Mouse (Mus musculus) neutrophil, adult 5-6 weeks (primary cell): Measurements from ENCODE around the gene Nptn. TPM values are rescaled to one million over a fixed set of nuclear protein-coding genes. Genes with fewer than 3 reads are reported as not detected.
"Not testable (repeated sequence)": the region's sequence is repeated elsewhere in the genome, so short reads cannot be mapped to it uniquely, and the experiment has no call there.

Experiments
- ATAC-seq: fragments of 151-379, 151-347 bp; 2 replicates; pipeline ENCODE4 v1.8.0; 2017; ENCODE audit warnings: mild to moderate bottlenecking, moderate TSS enrichment; ENCODE audit not compliant: insufficient number of reproducible peaks, poor library complexity, low FRiP score, severe bottlenecking; ENCODE audit errors: extremely low read depth
- total RNA-seq: library from RNA; stranded (forward); fragments of 200-1000 nt; gene quantifications from 2 replicates; pipeline ENCODE4 v1.2.3, GENCODE M21; 2017

The Nptn gene
- total RNA-seq, 1 experiment from 2014 or later = 182 TPM

- no peak for ATAC-seq
Observed at GRCm38 (mm10) chr9:58557457-58558455, 24.3 kb upstream of the Nptn start.

- ATAC-seq = no peak
Observed at GRCm38 (mm10) chr9:58560211-58560610, 21.8 kb upstream of the Nptn start.

DNA sequence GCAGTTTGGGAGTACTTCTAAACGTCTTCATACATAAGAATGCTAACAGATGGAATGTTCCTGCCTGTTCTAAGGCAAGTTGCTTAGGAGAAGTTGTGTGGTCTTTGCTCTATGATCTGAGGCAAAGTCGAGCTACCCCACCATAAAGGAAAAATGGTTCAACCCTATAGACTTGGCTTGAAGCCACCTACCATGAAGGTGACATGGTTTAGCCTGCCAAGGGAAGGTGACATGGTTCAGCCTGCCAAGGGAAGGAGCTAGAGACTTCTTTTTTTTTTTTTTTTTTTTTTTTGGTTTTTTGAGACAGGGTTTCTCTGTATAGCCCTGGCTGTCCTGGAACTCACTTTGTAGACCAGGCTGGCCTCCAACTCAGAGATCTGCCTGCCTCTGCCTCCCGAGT is 16.1 kb upstream of the Nptn start:
- not testable (repeated sequence) for ATAC-seq

DNA sequence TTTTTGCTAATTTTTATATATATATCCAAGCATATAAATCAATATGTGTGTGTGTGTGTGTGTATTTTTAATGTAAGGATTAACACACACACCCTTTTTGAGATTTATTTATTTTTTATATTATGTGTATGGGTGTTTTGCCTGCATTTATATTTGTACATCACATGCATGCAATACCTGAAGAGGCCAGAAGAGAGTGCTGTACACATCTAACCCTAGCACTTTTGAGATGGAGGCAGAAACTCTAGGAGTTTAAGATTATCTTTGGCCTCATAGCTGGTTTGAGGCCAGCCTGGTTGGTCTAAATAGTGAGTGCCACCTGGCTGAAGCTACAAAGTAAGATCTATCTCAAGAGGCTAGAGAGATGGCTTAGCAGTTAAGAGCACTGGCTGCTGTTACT is 14.4 kb upstream of the Nptn start:
- ATAC-seq = peak; percentile 71; the same call in 1 of the 2 replicates

- ATAC-seq = no peak
Observed at GRCm38 (mm10) chr9:58571001-58571400, 11.0 kb upstream of the Nptn start.

GRCm38 (mm10) chr9:58578669-58579068 is 3.4 kb upstream of the Nptn start:
- ATAC-seq = no peak

DNA sequence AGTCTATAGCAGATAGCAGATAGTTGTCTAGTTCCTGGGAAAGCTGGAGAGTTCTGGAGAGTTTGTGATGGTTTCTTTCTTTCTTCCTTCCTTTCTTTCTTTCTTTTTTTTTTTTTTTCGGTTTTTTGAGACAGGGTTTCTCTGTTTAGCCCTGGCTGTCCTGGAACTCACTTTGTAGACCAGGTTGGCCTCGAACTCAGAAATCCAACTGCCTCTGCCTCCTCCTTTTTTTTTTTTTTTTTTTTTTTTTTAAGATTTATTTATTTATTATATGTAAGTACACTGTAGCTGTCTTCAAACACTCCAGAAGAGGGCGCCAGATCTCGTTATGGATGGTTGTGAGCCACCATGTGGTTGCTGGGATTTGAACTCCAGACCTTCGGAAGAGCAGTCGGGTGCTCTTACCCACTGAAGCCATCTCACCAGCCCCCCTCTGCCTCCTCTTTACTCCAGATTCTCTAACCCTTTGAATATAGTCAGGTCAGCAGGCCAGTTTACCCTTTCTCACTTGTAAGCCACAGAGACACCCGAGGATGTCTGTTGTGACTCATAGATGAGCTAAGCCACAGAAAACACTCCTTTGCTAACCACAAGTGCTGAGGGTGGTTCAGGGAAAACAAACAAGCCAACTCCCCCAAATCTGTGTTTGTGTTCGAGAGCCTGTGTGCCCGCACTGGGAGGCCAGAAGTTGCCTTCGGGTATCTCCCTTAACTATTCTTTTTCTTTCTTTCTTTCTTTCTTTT is 1.4 kb upstream of the Nptn start:
- not testable (repeated sequence) for ATAC-seq

- ATAC-seq = no peak
Observed at GRCm38 (mm10) chr9:58581283-58581930, 633 bp upstream of the Nptn start.

DNA sequence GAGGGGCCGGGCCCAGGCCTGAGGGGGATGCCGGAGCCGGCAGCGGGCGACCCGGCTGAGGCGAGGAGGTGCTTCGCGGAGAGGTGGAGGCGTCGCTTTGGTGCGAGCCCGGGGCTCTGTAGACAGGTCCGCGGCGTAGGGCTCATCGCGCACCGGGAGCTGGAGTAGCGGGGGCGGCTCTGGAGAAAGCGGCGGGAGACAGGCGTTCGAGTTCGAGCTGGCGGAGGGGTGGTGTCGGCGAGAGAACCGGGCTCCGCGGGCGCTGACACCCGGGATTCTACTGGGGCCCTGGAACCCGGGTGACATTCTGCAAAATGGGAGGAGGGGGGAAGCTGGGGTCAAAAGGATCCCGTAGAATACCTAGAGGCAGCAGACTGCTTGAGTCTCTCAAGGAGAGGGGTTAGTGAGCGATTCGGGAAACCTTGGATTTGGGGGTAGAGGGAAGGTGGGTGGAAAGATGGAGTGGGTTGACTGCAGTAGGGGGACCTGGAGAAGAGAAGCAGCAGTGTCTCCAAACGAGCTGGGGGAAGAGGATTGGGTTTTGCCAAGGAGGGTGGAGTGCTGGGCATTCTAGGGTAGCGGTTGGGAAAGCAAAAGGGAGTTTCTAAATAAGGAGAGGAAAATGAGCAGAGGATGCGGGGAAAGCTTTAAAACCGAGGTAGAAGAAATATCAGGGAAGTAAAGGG is 684 bp downstream of the Nptn start:
- ATAC-seq = peak; percentile 10; the same call in 1 of the 2 replicates

DNA sequence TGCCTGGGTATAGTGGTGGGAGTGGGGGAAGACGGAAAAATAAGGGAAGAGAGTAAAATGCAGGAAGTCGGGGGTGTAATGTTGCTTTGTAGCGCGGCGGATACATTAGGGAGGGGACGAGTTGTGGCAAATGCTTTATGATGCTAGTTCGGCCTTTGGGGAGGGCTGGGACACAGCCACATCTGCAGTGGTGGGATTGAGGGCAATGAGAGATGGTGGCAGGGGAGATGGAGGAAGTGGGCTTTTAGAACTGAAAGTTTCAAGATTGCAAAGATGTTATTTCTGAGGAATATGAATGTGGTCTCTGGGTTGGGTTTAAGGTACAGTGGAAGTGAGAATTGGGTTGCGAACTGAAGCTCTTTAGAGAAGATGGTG is 1.2 kb downstream of the Nptn start:
- ATAC-seq = no peak

DNA sequence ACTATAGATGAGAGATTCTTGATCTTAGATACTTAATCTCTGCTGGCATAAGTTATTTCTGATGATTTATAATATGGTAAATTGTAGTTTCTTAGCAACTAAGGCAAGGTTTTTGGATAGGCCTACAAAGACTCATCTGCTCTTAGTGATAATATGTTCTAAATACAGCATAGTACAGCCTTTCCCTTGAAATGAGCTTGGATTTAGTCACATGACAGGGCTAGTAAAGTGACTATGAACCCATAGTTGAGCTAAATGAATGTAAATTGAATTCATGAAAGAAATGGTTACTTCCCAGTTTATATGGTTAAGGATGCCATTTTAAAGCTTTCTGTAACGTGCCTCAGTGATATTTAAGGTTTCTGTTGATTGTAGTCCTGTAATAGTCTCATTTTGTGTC is 2.3 kb downstream of the Nptn start:
- no peak for ATAC-seq

DNA sequence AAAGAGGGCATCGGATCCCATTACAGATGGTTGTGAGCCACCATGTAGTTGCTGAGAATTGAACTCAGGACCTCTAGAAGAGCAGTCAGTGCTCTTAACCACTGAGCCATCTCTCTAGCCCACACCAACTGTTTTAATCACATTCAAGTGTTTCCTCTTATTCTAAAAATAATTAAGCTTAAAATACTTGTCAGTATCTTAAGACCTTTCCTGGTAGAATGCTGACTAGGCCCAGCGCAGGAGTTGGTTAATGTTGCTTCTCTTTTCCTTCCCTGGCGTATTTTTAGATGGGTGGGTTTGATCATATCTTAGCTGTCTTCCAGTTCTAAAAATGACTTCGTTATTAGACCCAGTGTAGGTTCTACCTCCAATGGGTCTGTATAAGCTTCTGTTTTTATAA is 6.6 kb downstream of the Nptn start:
- ATAC-seq = no peak

DNA sequence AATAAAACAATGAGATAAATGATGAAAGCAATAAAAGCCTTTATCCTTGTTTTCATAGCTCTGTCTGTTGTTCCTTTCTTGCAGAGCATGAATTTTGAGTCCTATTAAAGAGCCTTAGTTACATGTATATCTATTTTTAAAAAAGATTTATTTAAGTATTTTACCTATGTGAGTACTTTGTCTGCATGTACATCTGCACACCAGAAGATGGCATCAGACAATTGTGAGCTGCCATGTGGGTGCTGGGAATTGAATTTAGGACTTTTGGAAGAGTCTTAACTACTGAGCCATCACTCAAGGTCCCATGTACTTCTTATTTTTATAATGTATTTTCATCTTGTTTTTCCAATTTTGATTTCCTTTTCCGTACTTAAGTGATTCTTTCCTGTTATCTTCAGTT is 13.3 kb downstream of the Nptn start:
- ATAC-seq = no peak

- ATAC-seq = no peak
Observed at GRCm38 (mm10) chr9:58613790-58614189, 31.8 kb downstream of the Nptn start.

GRCm38 (mm10) chr9:58615064-58615938 is 33.3 kb downstream of the Nptn start:
- ATAC-seq = no peak

- ATAC-seq = no peak
Observed at GRCm38 (mm10) chr9:58623009-58623408, 41.0 kb downstream of the Nptn start.

GRCm38 (mm10) chr9:58627197-58627596 is 45.2 kb downstream of the Nptn start:
- ATAC-seq = no peak

DNA sequence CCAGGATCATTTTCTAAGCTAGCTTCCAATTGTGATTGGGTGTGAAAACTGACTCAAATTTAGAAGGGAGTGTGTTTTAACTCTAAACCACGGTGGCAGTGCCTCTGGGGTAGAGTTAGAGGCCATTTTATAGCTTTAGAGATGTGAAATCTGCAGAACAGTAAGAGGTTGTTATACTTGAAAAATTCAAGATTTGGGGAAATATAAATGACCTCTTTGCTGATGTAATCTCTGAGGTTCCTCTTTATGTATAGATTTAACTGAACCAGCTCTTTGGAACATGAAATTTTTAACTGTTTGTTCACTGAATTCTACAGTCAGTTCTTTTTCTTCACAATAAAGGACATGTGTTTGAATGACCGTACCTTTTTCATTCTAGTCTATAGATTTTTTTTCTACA is 48.4 kb downstream of the Nptn start:
- no peak for ATAC-seq
